Mouse (Mus musculus): Measurements from ENCODE around the gene Tmem121b. TPM values are rescaled to one million over a fixed set of nuclear protein-coding genes. Genes with fewer than 3 reads are reported as not detected.

Tmem121b gene
- polyA plus RNA-seq, 1 experiment: not detected

DNA sequence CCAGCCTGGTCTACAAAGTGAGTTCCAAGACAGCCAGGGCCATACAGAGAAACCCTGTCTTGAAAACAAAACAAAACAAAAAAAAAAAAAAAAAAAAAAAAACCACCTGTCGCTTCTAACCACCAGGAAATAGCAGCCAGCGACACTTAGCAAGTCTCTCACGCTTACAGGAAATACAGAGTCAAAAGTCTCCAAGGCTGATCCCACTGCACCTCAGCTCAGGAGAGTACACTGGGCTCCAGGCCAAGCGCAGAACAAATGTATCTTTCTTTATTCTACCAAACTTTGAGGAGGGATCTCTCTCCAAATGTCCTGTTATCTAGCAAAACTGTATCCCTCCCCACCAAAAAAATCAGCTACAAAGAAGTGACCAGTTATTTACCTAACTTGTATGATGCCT lies 35.5 kb upstream of the Tmem121b start:
- Histone ChIP-seq H3K4me1 (ENCODE audit: control insufficient read depth) (peaks cover 60% of the 10 kb centered on the region), H3K9me3 (ENCODE audit: control insufficient read depth, low read length) (no peaks in the 10 kb centered on the region), H3K36me3 (ENCODE audit: control insufficient read depth) (peaks cover 21% of the 10 kb centered on the region), H3K27me3 (ENCODE audit: control insufficient read depth) (no peaks in the 10 kb centered on the region), H3K4me3 (replicated peaks) (no peak overlapping the region)
- TF ChIP-seq TAL1 (IDR thresholded peaks at IDR 0.05; ENCODE audit: low read length) (no peak), GATA1 (IDR thresholded peaks at IDR 0.05; ENCODE audit: low read length) (no peak)

DNA sequence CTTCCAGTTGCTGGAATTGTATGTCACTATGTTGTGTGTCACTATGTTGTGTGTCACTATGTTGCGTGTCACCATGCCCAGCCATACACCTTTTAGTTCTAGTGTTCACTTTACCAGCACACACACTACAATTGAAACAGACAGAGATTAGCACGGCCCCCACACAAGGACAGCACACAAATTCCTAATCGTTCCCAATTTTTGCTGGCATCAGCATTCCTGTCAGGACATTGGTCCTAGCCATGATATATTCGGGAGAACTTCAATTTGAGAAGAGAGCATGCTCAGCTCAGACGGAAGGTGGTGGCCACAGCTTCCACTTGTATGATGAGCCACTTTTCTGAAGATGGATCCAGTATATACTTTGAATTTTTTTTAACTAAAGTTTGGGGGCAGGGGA lies 31.2 kb upstream of the Tmem121b start:
- H3K4me1 ChIP-seq (ENCODE audit: control insufficient read depth): peaks cover 34% of the 10 kb centered on the region
- H3K27me3 ChIP-seq (ENCODE audit: control insufficient read depth): no peaks in the 10 kb centered on the region
- no peak for TF ChIP-seq GATA1 (IDR thresholded peaks at IDR 0.05; ENCODE audit: low read length)
- TF ChIP-seq TAL1 (IDR thresholded peaks at IDR 0.05; ENCODE audit: low read length): no peak
- H3K4me3 ChIP-seq (replicated peaks): no peak overlapping the region
- H3K36me3 ChIP-seq (ENCODE audit: control insufficient read depth): peaks cover 62% of the 10 kb centered on the region
- H3K9me3 ChIP-seq (ENCODE audit: control insufficient read depth, low read length): no peaks in the 10 kb centered on the region

DNA sequence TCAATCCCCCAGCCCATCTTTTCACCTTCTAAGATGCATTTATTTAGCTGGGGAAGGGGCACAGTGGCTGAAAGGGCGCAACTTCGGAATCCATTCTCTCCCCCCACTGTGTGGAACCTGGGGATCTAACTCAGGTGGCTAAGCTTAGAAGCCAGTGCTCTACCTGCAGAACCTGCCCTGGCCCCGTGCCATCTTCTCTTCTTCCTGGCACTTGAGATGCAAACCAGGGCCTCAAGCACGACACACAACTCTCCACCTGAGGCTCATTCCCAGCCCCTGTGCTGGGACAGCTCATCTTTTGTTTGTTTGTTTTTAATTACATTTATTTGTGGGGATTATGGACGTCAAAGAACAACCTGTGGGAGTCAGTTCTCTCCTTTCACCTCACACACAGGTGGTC lies 26.0 kb upstream of the Tmem121b start:
- Histone ChIP-seq H3K27me3 (ENCODE audit: control insufficient read depth) (no peaks in the 10 kb centered on the region), H3K4me1 (ENCODE audit: control insufficient read depth) (peaks cover 48% of the 10 kb centered on the region), H3K4me3 (replicated peaks) (no peak overlapping the region), H3K36me3 (ENCODE audit: control insufficient read depth) (peaks cover 84% of the 10 kb centered on the region), H3K9me3 (ENCODE audit: control insufficient read depth, low read length) (no peaks in the 10 kb centered on the region)
- TF ChIP-seq GATA1 (IDR thresholded peaks at IDR 0.05; ENCODE audit: low read length): no peak

DNA sequence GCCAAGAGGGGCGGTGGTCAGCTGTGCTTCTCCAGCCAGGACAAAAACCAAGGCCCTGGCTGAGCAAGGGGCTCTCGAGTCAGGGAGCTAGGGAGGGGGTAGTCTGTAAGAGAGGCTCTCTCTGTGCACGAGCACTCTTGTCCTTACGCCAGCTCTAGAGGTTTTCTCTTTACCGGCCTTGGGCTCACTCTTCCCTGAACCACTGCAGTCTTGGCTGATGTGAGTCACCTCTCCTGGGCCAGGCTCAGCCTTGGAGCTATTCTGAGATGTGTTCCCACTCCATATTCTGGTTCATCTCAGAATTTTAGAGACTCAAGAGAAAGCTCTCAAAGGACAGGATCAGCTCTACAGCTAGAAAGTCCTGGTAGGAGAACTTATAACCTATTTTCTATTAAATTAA lies 23.7 kb upstream of the Tmem121b start:
- Histone ChIP-seq H3K36me3 (ENCODE audit: control insufficient read depth) (peaks cover 88% of the 10 kb centered on the region), H3K4me1 (ENCODE audit: control insufficient read depth) (peaks cover 61% of the 10 kb centered on the region)

DNA sequence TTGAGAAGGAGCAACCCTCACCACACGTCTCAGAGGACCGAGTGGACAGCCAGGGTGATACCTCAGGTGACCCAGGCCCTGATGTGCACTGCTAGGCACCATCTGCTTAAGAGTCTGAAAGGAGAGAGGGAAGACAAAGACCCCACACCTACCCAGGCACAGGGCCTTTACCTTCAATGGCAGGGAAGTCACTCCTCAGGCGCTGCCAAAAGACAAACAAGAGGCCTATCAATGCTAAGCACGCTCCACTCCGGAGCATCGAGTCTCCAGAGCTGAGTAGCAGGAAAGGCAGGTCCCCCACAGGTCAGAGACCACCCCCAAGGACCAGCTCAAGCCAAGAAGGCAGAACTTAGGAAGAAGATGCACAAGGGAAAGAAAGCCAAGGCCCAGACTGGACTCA lies 23.3 kb upstream of the Tmem121b start:
- TF ChIP-seq GATA1 (IDR thresholded peaks at IDR 0.05; ENCODE audit: low read length) (no peak), TAL1 (IDR thresholded peaks at IDR 0.05; ENCODE audit: low read length) (no peak)
- Histone ChIP-seq H3K4me3 (replicated peaks) (peak overlapping the region; percentile 21), H3K27me3 (ENCODE audit: control insufficient read depth) (no peaks in the 10 kb centered on the region), H3K36me3 (ENCODE audit: control insufficient read depth) (peaks cover 85% of the 10 kb centered on the region), H3K9me3 (ENCODE audit: control insufficient read depth, low read length) (no peaks in the 10 kb centered on the region), H3K4me1 (ENCODE audit: control insufficient read depth) (peaks cover 61% of the 10 kb centered on the region)

More for the DNA sequence above, 23.7 kb upstream of the Tmem121b start:
- no peaks in the 10 kb centered on the region for H3K9me3 ChIP-seq (ENCODE audit: control insufficient read depth, low read length)
- H3K4me3 ChIP-seq (replicated peaks): no peak overlapping the region
- H3K27me3 ChIP-seq (ENCODE audit: control insufficient read depth): no peaks in the 10 kb centered on the region
- TF ChIP-seq TAL1 (IDR thresholded peaks at IDR 0.05; ENCODE audit: low read length) (no peak), GATA1 (IDR thresholded peaks at IDR 0.05; ENCODE audit: low read length) (no peak)

DNA sequence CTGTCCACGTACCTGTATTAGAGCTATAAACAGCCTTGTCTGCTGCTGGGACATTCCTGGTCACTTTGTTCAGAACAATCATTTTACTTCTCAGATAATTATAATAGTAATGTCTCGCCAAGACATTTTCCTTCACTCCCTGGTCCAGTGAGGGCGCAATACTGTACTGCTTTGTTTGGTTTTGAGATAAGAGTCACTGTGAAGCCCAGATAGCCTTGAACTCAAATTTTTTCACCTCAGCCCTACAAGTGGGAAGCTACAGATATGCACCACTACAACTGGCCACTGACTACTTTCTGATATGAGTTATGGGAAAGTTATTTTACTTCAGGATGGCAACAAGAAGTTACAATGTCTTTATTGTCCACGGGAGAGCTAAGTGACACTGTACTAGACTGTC lies 22.8 kb upstream of the Tmem121b start:
- Histone ChIP-seq H3K4me3 (replicated peaks) (peak overlapping the region; percentile 21), H3K27me3 (ENCODE audit: control insufficient read depth) (no peaks in the 10 kb centered on the region)

DNA sequence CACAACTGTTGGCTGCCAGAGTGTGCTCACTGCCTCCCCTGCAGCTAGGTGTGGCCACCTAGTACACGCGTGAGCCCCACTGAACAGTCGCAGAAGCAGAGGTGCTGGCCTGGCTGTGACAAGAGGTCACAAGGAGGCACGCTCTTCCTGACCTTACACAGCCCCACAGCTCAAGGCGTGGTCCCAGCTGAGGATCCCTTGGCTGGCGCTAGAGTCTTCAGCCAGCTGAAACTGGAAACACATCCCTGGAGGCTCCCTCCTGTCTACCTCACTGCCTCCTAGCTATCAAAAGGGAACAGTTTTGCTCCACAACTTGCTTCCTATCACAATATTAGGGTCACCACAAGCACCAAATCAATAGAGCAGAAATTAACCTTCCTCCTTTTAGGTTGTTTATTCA lies 17.6 kb upstream of the Tmem121b start:
- no peak overlapping the region for H3K4me3 ChIP-seq (replicated peaks)
- no peak for TF ChIP-seq TAL1 (IDR thresholded peaks at IDR 0.05; ENCODE audit: low read length)
- TF ChIP-seq GATA1 (IDR thresholded peaks at IDR 0.05; ENCODE audit: low read length): no peak
- peaks cover 53% of the 10 kb centered on the region for H3K4me1 ChIP-seq (ENCODE audit: control insufficient read depth)
- no peaks in the 10 kb centered on the region for H3K27me3 ChIP-seq (ENCODE audit: control insufficient read depth)
- peaks cover 80% of the 10 kb centered on the region for H3K36me3 ChIP-seq (ENCODE audit: control insufficient read depth)
- no peaks in the 10 kb centered on the region for H3K9me3 ChIP-seq (ENCODE audit: control insufficient read depth, low read length)

More for the DNA sequence above, 22.8 kb upstream of the Tmem121b start:
- Histone ChIP-seq H3K36me3 (ENCODE audit: control insufficient read depth) (peaks cover 85% of the 10 kb centered on the region), H3K4me1 (ENCODE audit: control insufficient read depth) (peaks cover 65% of the 10 kb centered on the region), H3K9me3 (ENCODE audit: control insufficient read depth, low read length) (no peaks in the 10 kb centered on the region)
- TF ChIP-seq TAL1 (IDR thresholded peaks at IDR 0.05; ENCODE audit: low read length) (peak; percentile 73), GATA1 (IDR thresholded peaks at IDR 0.05; ENCODE audit: low read length) (peak; percentile 78)

DNA sequence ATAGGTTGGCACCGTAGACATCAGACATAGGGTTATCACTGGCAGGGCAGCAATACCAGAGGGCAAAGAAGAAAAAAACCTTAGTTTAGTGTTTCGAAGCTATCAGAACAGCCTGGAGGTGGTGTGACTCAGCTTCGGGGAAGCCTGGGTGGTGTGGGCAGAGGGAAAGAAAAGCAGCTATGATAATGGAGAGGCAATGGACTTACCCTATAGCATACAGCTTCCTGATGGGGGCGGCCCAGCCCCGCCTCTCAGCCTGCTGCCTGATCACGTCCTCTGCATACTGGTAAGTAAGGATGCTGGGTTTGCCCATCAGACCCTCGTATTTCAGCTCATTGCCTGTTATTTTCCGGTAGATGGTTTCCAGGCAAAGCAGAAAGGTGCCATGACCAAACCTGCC lies 16.8 kb upstream of the Tmem121b start:
- H3K36me3 ChIP-seq (ENCODE audit: control insufficient read depth): peaks cover 78% of the 10 kb centered on the region
- no peaks in the 10 kb centered on the region for H3K9me3 ChIP-seq (ENCODE audit: control insufficient read depth, low read length)
- no peaks in the 10 kb centered on the region for H3K27me3 ChIP-seq (ENCODE audit: control insufficient read depth)
- peaks cover 45% of the 10 kb centered on the region for H3K4me1 ChIP-seq (ENCODE audit: control insufficient read depth)
- no peak for TF ChIP-seq TAL1 (IDR thresholded peaks at IDR 0.05; ENCODE audit: low read length)
- TF ChIP-seq GATA1 (IDR thresholded peaks at IDR 0.05; ENCODE audit: low read length): no peak
- no peak overlapping the region for H3K4me3 ChIP-seq (replicated peaks)

DNA sequence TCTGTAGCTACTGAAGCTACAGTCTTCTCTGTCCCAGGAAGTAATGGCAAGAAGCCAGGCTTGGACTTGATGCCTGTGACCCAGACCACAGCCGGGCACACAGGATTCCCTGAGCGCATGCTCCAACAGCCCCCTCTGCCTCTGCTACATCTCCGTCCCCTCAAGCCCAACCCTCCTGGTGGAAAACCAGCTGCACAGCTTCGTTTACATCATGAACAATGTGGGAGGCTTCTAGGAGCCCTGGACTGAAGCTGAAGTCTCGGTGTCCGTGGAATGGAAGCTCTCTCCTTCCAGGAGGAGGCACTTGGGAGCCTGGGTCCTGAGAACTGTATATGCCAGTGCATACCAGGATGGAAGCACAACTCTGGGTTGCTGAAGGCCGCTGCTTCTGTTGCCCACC lies 16.4 kb upstream of the Tmem121b start:
- H3K4me3 ChIP-seq (replicated peaks): no peak overlapping the region
- no peak for TF ChIP-seq GATA1 (IDR thresholded peaks at IDR 0.05; ENCODE audit: low read length)
- no peak for TF ChIP-seq TAL1 (IDR thresholded peaks at IDR 0.05; ENCODE audit: low read length)
- H3K4me1 ChIP-seq (ENCODE audit: control insufficient read depth): peaks cover 41% of the 10 kb centered on the region
- H3K36me3 ChIP-seq (ENCODE audit: control insufficient read depth): peaks cover 75% of the 10 kb centered on the region
- no peaks in the 10 kb centered on the region for H3K9me3 ChIP-seq (ENCODE audit: control insufficient read depth, low read length)
- no peaks in the 10 kb centered on the region for H3K27me3 ChIP-seq (ENCODE audit: control insufficient read depth)

DNA sequence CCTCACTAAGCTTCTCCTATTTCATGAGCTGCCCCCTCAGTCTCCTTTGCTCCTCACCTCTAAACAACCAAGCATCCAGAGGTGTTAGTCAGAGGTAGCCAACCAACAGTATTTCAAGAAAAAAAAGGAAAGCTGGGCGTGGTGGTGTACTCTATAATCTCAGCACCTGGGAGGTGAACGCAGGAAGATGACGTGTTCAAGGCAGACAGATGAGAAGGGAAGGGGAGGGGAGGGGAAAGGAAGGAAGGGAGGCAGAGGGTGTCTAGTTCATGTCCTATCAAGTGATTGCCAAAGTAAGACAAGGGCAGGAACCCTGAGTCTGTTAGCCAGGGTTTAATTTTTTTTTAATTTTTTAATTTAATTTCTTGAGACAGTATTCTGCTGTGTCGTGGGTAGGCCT lies 15.0 kb upstream of the Tmem121b start:
- peaks cover 62% of the 10 kb centered on the region for H3K36me3 ChIP-seq (ENCODE audit: control insufficient read depth)
- TF ChIP-seq TAL1 (IDR thresholded peaks at IDR 0.05; ENCODE audit: low read length): no peak
- no peak for TF ChIP-seq GATA1 (IDR thresholded peaks at IDR 0.05; ENCODE audit: low read length)
- no peaks in the 10 kb centered on the region for H3K27me3 ChIP-seq (ENCODE audit: control insufficient read depth)
- no peak overlapping the region for H3K4me3 ChIP-seq (replicated peaks)
- H3K9me3 ChIP-seq (ENCODE audit: control insufficient read depth, low read length): no peaks in the 10 kb centered on the region
- H3K4me1 ChIP-seq (ENCODE audit: control insufficient read depth): peaks cover 29% of the 10 kb centered on the region
